Mouse (Mus musculus) heart, postnatal 0 days (tissue): ENCODE results near the gene Arhgef17.

Experiments used
- CTCF ChIP-seq: IDR thresholded peaks from 2 replicates; pipeline ENCODE4 v1.5.1; 2016; ENCODE audit warnings: antibody characterized with exemption, control low read depth, low read depth
- EP300 ChIP-seq: IDR thresholded peaks from 2 replicates; pipeline ENCODE4 v1.6.1; 2016; ENCODE audit warnings: antibody characterized with exemption, low read depth

DNA sequence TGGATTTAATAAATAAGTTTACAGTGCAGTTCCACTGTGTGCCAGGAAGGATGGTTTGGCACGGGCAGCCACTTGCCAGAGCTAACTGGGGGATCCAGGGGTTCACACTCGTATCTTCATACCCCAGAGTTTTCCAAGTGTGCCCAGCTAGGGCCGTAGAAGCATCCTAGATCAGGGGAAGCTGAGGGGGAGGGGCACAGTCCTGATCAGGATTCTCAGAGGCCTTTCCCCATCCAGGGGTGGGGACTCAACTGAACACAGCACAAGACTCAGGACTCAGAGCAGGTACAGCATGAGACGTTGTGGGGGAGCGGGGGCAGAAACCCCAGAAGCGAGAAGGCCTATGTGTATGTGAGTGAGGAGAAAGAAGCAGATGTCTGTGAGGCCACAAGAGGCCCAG lies 14.2 kb downstream of the Arhgef17 start:
- TF ChIP-seq EP300 (no peak), CTCF (no peak)
